Mouse (Mus musculus): ENCODE results near the gene Cry1. TPM values are rescaled to one million over a fixed set of nuclear protein-coding genes. Genes with fewer than 3 reads are reported as not detected.

Cry1 gene
- polyA plus RNA-seq, 1 experiment from 2014 or later, result 33.8 TPM

GRCm38 (mm10) chr10:85189966-85190365 is 5.1 kb upstream of the Cry1 start:
- Histone ChIP-seq H3K4me2 (no peak overlapping the region), H3K9ac (replicated peaks) (no peak overlapping the region), H3K4me1 (peaks cover 6% of the 10 kb centered on the region), H3K9me3 (replicated peaks) (no peaks in the 10 kb centered on the region), H3K36me3 (no peaks in the 10 kb centered on the region), H3K4me3 (replicated peaks) (no peak overlapping the region), H3K27me3 (replicated peaks) (no peaks in the 10 kb centered on the region), H3K27ac (replicated peaks) (no peak overlapping the region)
- 87% methylated on average over 5 of the region's 5 CpGs for WGBS
- ATAC-seq (ENCODE audit: low FRiP score), result no peak

DNA sequence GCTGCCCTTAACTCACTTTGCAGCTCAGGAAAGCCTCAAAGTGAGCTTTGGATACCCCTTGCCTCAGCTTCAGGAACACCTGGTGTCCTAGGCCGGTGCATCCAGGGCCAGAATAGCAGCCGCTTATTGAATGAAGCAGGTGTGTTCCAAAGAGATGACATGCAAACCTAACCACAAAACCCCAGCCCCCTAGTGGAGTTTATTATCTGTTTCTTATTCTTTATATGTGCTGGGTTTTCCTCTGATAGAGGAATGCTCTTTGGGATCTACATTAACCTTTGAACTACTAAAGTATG is 1.6 kb upstream of the Cry1 start:
- H3K27ac ChIP-seq (replicated peaks), result no peak overlapping the region
- peaks cover 18% of the 10 kb centered on the region for H3K4me1 ChIP-seq
- H3K9ac ChIP-seq (replicated peaks), result no peak overlapping the region
- WGBS, result 94% methylated on average over 2 of the region's 2 CpGs
- ATAC-seq (ENCODE audit: low FRiP score), result no peak
- no peak overlapping the region for H3K4me2 ChIP-seq
- H3K9me3 ChIP-seq (replicated peaks), result no peaks in the 10 kb centered on the region
- H3K4me3 ChIP-seq (replicated peaks), result no peak overlapping the region
- H3K27me3 ChIP-seq (replicated peaks), result no peaks in the 10 kb centered on the region
- H3K36me3 ChIP-seq, result no peaks in the 10 kb centered on the region

DNA sequence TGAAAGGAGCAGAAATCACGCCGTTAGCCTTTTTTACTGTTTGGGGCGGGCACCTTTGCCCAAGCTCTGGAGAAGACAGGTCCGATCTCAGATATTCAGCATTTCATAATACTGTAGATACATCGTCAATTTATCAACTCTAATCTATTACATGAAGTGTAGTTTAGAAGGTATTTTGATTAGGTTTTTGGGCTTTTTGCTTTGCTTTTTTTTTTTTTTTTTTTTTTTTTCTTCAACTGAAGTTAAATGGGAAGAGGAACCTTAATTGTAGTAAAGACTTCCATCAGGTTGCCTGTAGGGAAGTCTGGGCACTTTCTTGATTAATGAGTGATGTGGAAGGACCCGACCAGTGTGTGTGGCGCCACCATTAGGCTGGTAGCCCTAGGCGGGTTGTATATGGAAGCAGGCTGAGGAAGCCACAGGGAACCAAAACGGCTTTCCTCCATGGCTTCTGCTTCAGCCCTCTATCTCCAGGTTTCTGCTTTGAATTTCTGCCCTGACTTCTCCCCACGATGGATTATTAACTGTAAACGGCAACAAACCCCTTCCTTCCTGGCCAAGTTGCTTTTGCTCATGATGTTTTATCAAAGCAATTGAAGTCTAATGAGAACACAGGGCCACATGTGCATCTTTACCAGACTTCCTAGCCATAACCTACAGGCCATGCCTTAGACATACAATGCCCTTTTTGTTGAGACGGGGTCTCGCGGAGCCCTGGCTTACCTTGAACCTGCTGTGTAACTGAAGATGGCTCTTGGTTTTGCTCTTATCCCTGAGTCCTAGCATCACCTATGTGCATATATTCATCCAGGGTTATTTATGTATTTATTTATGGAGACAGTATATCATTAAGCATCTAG is 1.0 kb upstream of the Cry1 start:
- H3K9ac ChIP-seq (replicated peaks), result peak overlapping the region; percentile 70
- H3K4me2 ChIP-seq, result peak overlapping the region; percentile 98
- peak overlapping the region; percentile 92 for H3K4me3 ChIP-seq (replicated peaks)
- no peaks in the 10 kb centered on the region for H3K36me3 ChIP-seq
- peak overlapping the region; percentile 94 for H3K27ac ChIP-seq (replicated peaks)
- H3K27me3 ChIP-seq (replicated peaks), result no peaks in the 10 kb centered on the region
- WGBS, result 31% methylated on average over 14 of the region's 14 CpGs
- peaks cover 18% of the 10 kb centered on the region for H3K4me1 ChIP-seq
- ATAC-seq (ENCODE audit: low FRiP score), result no peak
- no peaks in the 10 kb centered on the region for H3K9me3 ChIP-seq (replicated peaks)

- peak; percentile 38 for ATAC-seq (ENCODE audit: low FRiP score)
- WGBS, result under 1% methylated on average over 95 of the region's 95 CpGs
Observed at GRCm38 (mm10) chr10:85184201-85184963, 482 bp downstream of the Cry1 start.

GRCm38 (mm10) chr10:85183619-85184018 is 1.2 kb downstream of the Cry1 start:
- H3K36me3 ChIP-seq, result no peaks in the 10 kb centered on the region
- H3K4me2 ChIP-seq, result peak overlapping the region; percentile 98
- WGBS, result 2% methylated on average over 11 of the region's 11 CpGs
- H3K9ac ChIP-seq (replicated peaks), result peak overlapping the region; percentile 70
- H3K9me3 ChIP-seq (replicated peaks), result no peaks in the 10 kb centered on the region
- H3K4me1 ChIP-seq, result peaks cover 18% of the 10 kb centered on the region
- H3K4me3 ChIP-seq (replicated peaks), result peak overlapping the region; percentile 92
- peak overlapping the region; percentile 74 for H3K27ac ChIP-seq (replicated peaks)
- no peak for ATAC-seq (ENCODE audit: low FRiP score)
- H3K27me3 ChIP-seq (replicated peaks), result no peaks in the 10 kb centered on the region

More at GRCm38 (mm10) chr10:85184201-85184963, 482 bp downstream of the Cry1 start:
- Histone ChIP-seq H3K9me3 (replicated peaks) (no peaks in the 10 kb centered on the region), H3K27me3 (replicated peaks) (no peaks in the 10 kb centered on the region), H3K27ac (replicated peaks) (peak overlapping the region; percentile 94), H3K4me3 (replicated peaks) (peak overlapping the region; percentile 92), H3K4me2 (peak overlapping the region; percentile 98), H3K9ac (replicated peaks) (peak overlapping the region; percentile 70), H3K4me1 (peaks cover 18% of the 10 kb centered on the region), H3K36me3 (no peaks in the 10 kb centered on the region)

DNA sequence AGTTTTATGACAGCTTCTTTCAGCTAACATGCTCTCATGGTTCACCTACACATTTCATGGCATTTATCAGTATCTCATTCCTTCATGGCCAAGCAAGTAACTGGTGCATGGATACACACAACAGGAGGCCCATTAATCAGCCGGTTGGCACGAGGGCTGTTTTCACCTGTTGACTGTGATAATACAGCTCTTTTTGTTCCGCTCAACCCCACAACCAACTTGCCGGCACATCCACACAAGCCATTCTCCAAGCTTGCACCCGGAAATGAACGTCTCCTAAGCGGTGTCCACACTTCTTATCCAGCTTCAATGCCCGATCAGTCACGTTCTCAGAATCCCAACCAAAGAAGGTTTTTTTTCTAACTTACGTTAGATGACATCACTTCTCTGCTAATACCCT is 2.1 kb downstream of the Cry1 start:
- Histone ChIP-seq H3K4me2 (peak overlapping the region; percentile 98), H3K27ac (replicated peaks) (no peak overlapping the region), H3K4me3 (replicated peaks) (peak overlapping the region; percentile 92), H3K27me3 (replicated peaks) (no peaks in the 10 kb centered on the region), H3K4me1 (peaks cover 18% of the 10 kb centered on the region), H3K9ac (replicated peaks) (peak overlapping the region; percentile 70; the same call in 1 of the 2 replicates), H3K36me3 (no peaks in the 10 kb centered on the region), H3K9me3 (replicated peaks) (no peaks in the 10 kb centered on the region)
- no peak for ATAC-seq (ENCODE audit: low FRiP score)
- WGBS, result 74% methylated on average over 10 of the region's 10 CpGs

DNA sequence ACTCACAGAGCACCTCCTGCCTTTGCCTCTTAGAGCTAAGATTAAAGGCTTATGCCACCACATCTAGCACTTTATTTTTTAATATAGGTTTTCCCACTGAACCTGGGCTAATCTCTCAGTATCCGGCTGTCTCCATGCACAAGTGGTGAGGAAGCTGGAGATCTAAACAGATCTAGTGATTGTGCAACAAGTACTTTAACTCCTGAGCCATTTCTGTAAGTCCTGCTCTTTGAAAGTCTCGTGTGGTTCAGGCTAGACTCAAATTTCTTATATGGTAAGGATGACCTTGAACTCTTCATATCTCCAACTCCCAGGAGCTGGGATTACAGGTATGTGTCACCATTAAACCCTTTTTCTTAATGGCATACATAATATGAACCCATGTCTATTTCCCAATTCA is 8.2 kb downstream of the Cry1 start:
- no peaks in the 10 kb centered on the region for H3K9me3 ChIP-seq (replicated peaks)
- no peak for ATAC-seq (ENCODE audit: low FRiP score)
- H3K4me3 ChIP-seq (replicated peaks), result no peak overlapping the region
- no peaks in the 10 kb centered on the region for H3K36me3 ChIP-seq
- no peak overlapping the region for H3K4me2 ChIP-seq
- H3K27ac ChIP-seq (replicated peaks), result no peak overlapping the region
- H3K9ac ChIP-seq (replicated peaks), result no peak overlapping the region
- no peaks in the 10 kb centered on the region for H3K27me3 ChIP-seq (replicated peaks)
- H3K4me1 ChIP-seq, result no peaks in the 10 kb centered on the region
- 78% methylated on average over 2 of the region's 2 CpGs for WGBS

DNA sequence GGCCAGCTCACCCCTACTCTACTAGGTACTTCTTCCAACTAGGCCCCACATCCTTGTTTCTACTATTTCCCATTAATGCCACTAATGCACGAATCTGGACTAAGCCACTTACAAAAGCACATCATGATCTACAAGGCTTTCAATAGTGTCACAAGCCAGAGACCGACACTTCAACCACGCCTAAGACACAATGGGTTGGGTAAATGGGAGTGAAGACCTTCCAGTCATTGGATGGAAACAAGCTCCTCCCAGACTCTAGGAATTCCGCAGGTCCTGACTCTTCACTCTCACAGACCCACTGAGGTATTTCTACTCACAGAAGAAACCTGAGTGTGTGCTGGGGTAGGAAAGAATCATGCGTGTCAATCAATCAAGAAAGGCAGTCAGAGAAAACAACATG is 19.6 kb downstream of the Cry1 start:
- Histone ChIP-seq H3K27ac (replicated peaks) (no peak overlapping the region), H3K4me2 (no peak overlapping the region), H3K4me1 (peaks cover 3% of the 10 kb centered on the region; the same call in 1 of the 2 replicates), H3K9me3 (replicated peaks) (no peaks in the 10 kb centered on the region), H3K36me3 (no peaks in the 10 kb centered on the region), H3K4me3 (replicated peaks) (no peak overlapping the region), H3K9ac (replicated peaks) (no peak overlapping the region), H3K27me3 (replicated peaks) (no peaks in the 10 kb centered on the region)
- no peak for ATAC-seq (ENCODE audit: low FRiP score)
- whole genome bisulfite sequencing, result 86% methylated on average over 5 of the region's 5 CpGs

GRCm38 (mm10) chr10:85164791-85165190 is 20.1 kb downstream of the Cry1 start:
- WGBS, result 96% methylated on average over 13 of the region's 13 CpGs
- Histone ChIP-seq H3K36me3 (no peaks in the 10 kb centered on the region), H3K4me3 (replicated peaks) (no peak overlapping the region), H3K4me2 (no peak overlapping the region), H3K9me3 (replicated peaks) (no peaks in the 10 kb centered on the region), H3K4me1 (peaks cover 3% of the 10 kb centered on the region; the same call in 1 of the 2 replicates), H3K27me3 (replicated peaks) (no peaks in the 10 kb centered on the region), H3K9ac (replicated peaks) (no peak overlapping the region), H3K27ac (replicated peaks) (no peak overlapping the region)
- ATAC-seq (ENCODE audit: low FRiP score), result no peak

DNA sequence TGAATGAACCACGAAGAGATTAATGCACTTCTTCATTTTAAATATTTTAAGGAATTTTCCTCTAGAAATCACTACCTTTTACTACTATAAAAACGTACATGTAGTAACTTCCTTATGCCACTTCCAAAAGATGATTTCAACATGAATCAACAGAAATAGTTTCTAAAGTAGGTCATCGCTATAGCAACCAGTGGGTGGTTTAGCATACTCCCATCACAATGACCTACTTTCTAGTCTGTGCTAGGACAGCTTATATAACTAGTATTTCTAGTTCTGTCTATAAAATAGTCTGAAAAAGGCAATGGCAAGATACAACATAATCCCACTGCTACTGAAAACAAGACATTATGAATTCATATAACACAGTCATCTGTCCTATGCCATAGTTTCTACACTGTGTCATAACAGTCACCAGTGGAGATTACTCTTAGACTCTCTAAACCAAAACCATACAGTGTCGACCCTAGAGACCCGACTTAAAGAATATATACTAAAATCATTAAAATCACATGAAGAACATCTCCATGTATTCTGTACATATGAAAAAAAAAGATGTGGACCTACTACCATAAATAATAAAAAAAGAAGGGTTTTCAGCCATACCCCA is 23.0 kb downstream of the Cry1 start:
- Histone ChIP-seq H3K9ac (replicated peaks) (no peak overlapping the region), H3K36me3 (no peaks in the 10 kb centered on the region), H3K4me2 (no peak overlapping the region), H3K4me3 (replicated peaks) (no peak overlapping the region), H3K27me3 (replicated peaks) (no peaks in the 10 kb centered on the region), H3K27ac (replicated peaks) (no peak overlapping the region), H3K4me1 (peaks cover 3% of the 10 kb centered on the region; the same call in 1 of the 2 replicates), H3K9me3 (replicated peaks) (no peaks in the 10 kb centered on the region)
- ATAC-seq (ENCODE audit: low FRiP score), result peak; percentile 70
- 68% methylated on average over 5 of the region's 5 CpGs for WGBS

- H3K4me3 ChIP-seq (replicated peaks), result no peak overlapping the region
- ATAC-seq (ENCODE audit: low FRiP score), result no peak
- WGBS, result 95% methylated on average over 1 of the region's 1 CpGs
- no peak overlapping the region for H3K4me2 ChIP-seq
- no peaks in the 10 kb centered on the region for H3K27me3 ChIP-seq (replicated peaks)
- H3K27ac ChIP-seq (replicated peaks), result no peak overlapping the region
- no peaks in the 10 kb centered on the region for H3K9me3 ChIP-seq (replicated peaks)
- H3K9ac ChIP-seq (replicated peaks), result no peak overlapping the region
- H3K36me3 ChIP-seq, result no peaks in the 10 kb centered on the region
- H3K4me1 ChIP-seq, result peaks cover 3% of the 10 kb centered on the region; the same call in 1 of the 2 replicates
Observed at GRCm38 (mm10) chr10:85159989-85160619, 24.8 kb downstream of the Cry1 start.
